Mouse (Mus musculus) stomach, embryonic 14.5 days (tissue): ENCODE measurements around the gene Spn. TPM values are rescaled to one million over a fixed set of nuclear protein-coding genes. Genes with fewer than 3 reads are reported as not detected.

Source experiments
- ATAC-seq: fragments of 200-750 bp; cut with Nextera tagmentation; 2 replicates; pipeline ENCODE4 v1.8.0; 2017; ENCODE audit warnings: low read depth, moderate TSS enrichment; ENCODE audit not compliant: insufficient number of reproducible peaks, insufficient read depth, low FRiP score
- H3K27ac ChIP-seq: fragments of 300-500 bp; sonication (generic); 2 replicates; pipeline ENCODE4 v1.5.1; 2014; ENCODE audit warnings: mild to moderate bottlenecking, low read length, moderate library complexity, mixed read lengths
- H3K27me3 ChIP-seq: fragments of 300-500 bp; sonication (generic); 2 replicates; pipeline ENCODE4 v1.6.1; 2014; ENCODE audit warnings: low read length, control low read depth, mixed read lengths; ENCODE audit not compliant: control insufficient read depth, insufficient read depth
- H3K36me3 ChIP-seq: fragments of 300-500 bp; sonication (generic); 2 replicates; pipeline ENCODE4 v1.6.1; 2014; ENCODE audit warnings: mild to moderate bottlenecking, control low read depth, low read length, moderate library complexity, mixed read lengths; ENCODE audit not compliant: control insufficient read depth, insufficient read depth
- H3K4me1 ChIP-seq: fragments of 300-500 bp; sonication (generic); 2 replicates; pipeline ENCODE4 v1.6.1; 2014; ENCODE audit warnings: low read length, control low read depth, mixed read lengths; ENCODE audit not compliant: control insufficient read depth, insufficient read depth
- H3K4me2 ChIP-seq: fragments of 300-500 bp; sonication (generic); replicated peaks from 2 replicates; pipeline ENCODE4 v1.6.1; 2014; ENCODE audit warnings: low read depth, low read length, control low read depth
- H3K4me3 ChIP-seq: fragments of 300-500 bp; sonication (generic); 2 replicates; pipeline ENCODE4 v1.5.1; 2014; ENCODE audit warnings: low read depth, low read length, control low read depth
- H3K9ac ChIP-seq: fragments of 300-500 bp; sonication (generic); replicated peaks from 2 replicates; pipeline ENCODE4 v1.6.1; 2014; ENCODE audit warnings: low read depth, mild to moderate bottlenecking, control low read depth, low read length, moderate library complexity, mixed read lengths
- H3K9me3 ChIP-seq: fragments of 300-500 bp; sonication (generic); 2 replicates; pipeline ENCODE4 v1.6.1; 2016; ENCODE audit warnings: low read depth, low read length, control low read depth; ENCODE audit not compliant: control insufficient read depth
- WGBS: fragments of 180-500 bp; shearing (Covaris S2); extraction: QIAGEN DNeasy Blood & Tissue Kit; methylation state at CpG from one replicate; pipeline ENCODE4 v1.1.7; 2014; 5-methylcytosine and 5-hydroxymethylcytosine counted together
- polyA plus RNA-seq: library from polyadenylated mRNA; unstranded; fragments of >200 nt; fragmentation: Nextera tagmentation; extraction: Ambion mirVana; gene quantifications from 2 replicates; pipeline ENCODE4 v1.2.1, GENCODE M21; 2014

Spn gene
- polyA plus RNA-seq, 1 experiment from 2014 or later = 0.33 TPM

GRCm38 (mm10) chr7:127134821-127135447 is 2.7 kb downstream of the Spn start:
- H3K9ac ChIP-seq = no peak overlapping the region
- H3K4me2 ChIP-seq = no peak overlapping the region
- H3K27ac ChIP-seq = no peak overlapping the region
- WGBS = 81% methylated on average over 11 of the region's 11 CpGs
- no peaks in the 10 kb centered on the region for H3K9me3 ChIP-seq
- no peak for ATAC-seq
- H3K4me3 ChIP-seq = no peak overlapping the region
- H3K4me1 ChIP-seq = no peaks in the 10 kb centered on the region
- no peaks in the 10 kb centered on the region for H3K27me3 ChIP-seq
- no peaks in the 10 kb centered on the region for H3K36me3 ChIP-seq

GRCm38 (mm10) chr7:127133125-127133524 is 4.5 kb downstream of the Spn start:
- Histone ChIP-seq H3K9ac (no peak overlapping the region), H3K4me3 (no peak overlapping the region), H3K9me3 (no peaks in the 10 kb centered on the region), H3K27ac (no peak overlapping the region), H3K27me3 (no peaks in the 10 kb centered on the region), H3K36me3 (no peaks in the 10 kb centered on the region), H3K4me1 (no peaks in the 10 kb centered on the region), H3K4me2 (no peak overlapping the region)
- 72% methylated on average over 5 of the region's 5 CpGs for WGBS
- ATAC-seq = no peak

DNA sequence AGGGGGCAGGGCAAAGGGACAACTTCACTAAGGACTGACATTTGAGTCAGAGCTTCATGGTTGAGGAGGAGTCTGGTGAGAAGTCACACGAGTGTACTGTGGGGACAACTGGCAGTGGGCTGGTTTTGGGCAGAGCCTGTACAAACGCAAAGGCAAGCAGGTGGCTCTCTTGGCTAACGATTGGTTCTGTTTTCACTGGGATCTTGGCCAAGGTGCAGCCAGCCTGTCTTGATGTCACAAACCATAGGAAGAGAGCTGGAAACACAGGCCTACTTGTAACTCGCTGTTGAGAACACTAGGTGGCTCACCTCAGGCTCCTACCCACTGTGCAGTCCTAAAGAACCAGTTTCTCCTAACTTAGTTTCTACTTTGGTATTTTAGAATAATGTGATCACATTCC is 8.0 kb downstream of the Spn start:
- ATAC-seq = no peak
- 18% methylated on average over 4 of the region's 4 CpGs for WGBS
- H3K4me1 ChIP-seq = no peaks in the 10 kb centered on the region
- no peak overlapping the region for H3K27ac ChIP-seq
- no peaks in the 10 kb centered on the region for H3K27me3 ChIP-seq
- H3K4me3 ChIP-seq = no peak overlapping the region
- H3K36me3 ChIP-seq = no peaks in the 10 kb centered on the region
- H3K9ac ChIP-seq = no peak overlapping the region
- H3K9me3 ChIP-seq = no peaks in the 10 kb centered on the region
- no peak overlapping the region for H3K4me2 ChIP-seq

DNA sequence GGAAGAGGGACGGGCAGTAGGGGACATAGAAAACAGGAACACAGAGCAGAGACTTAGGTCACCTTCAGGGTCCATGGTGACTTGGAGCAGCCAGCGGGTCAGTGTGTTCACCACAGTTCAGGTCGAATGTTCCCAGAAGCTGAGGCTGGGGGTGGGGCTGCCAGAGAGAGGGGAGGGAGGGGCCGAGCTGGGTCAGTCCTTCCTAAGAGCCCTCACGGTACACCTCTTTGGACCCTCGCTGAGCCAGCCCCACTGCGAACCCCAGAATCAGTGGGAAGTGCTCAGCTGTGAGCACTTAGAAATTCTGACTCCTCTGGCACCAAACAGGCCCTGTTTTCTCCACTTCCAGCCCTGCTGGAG is 15.7 kb downstream of the Spn start, which contains the start of gene Qprt:
Gene Qprt (minus strand): TSS at position 316 of the 360 bp plus-strand sequence.
- H3K27ac ChIP-seq = no peak within 1 kb of the TSS
- 22% methylated on average over 7 of the region's 7 CpGs for WGBS
- H3K9ac ChIP-seq = no peak within 1 kb of the TSS
- no peaks in the 10 kb centered on the region for H3K36me3 ChIP-seq
- H3K4me3 ChIP-seq = no peak within 1 kb of the TSS
- no peak for ATAC-seq
- H3K4me2 ChIP-seq = peak within 1 kb of the TSS; percentile 1; the same call in 1 of the 2 replicates
- H3K27me3 ChIP-seq = no peaks in the 10 kb centered on the region
- H3K9me3 ChIP-seq = no peaks in the 10 kb centered on the region
- no peaks in the 10 kb centered on the region for H3K4me1 ChIP-seq

- Histone ChIP-seq H3K4me2 (peak overlapping the region; percentile 1; the same call in 1 of the 2 replicates), H3K27ac (no peak overlapping the region), H3K4me3 (no peak overlapping the region), H3K36me3 (no peaks in the 10 kb centered on the region), H3K27me3 (no peaks in the 10 kb centered on the region), H3K4me1 (no peaks in the 10 kb centered on the region), H3K9ac (no peak overlapping the region), H3K9me3 (no peaks in the 10 kb centered on the region)
- no peak for ATAC-seq
- 20% methylated on average over 21 of the region's 21 CpGs for WGBS
Measured at GRCm38 (mm10) chr7:127121061-127121910, 16.3 kb downstream of the Spn start.

- Histone ChIP-seq H3K9me3 (no peaks in the 10 kb centered on the region), H3K27ac (no peak overlapping the region), H3K4me3 (no peak overlapping the region), H3K9ac (no peak overlapping the region), H3K27me3 (no peaks in the 10 kb centered on the region), H3K4me2 (no peak overlapping the region), H3K36me3 (no peaks in the 10 kb centered on the region), H3K4me1 (no peaks in the 10 kb centered on the region)
- no peak for ATAC-seq
- 58% methylated on average over 14 of the region's 14 CpGs for WGBS
Measured at GRCm38 (mm10) chr7:127118671-127119445, 18.8 kb downstream of the Spn start.

DNA sequence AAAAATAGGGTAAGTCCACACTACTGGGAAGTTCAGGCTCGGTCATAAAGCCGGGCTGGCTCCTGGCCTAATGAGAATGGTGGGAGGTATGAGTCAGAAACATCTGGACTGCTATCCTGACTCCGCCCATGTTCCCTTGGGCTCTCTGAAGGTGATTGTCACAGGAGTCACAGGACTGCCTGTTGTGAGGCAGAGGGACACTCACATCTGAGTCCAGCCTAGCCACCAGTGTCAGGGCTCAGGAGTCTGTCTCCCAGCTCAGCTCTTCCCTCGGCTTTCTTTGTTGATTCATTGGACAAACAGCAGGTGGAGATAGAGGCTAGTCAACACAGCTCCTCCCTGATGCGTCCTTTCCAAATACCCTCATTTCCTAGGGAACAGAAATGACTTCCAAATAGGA is 19.7 kb downstream of the Spn start:
- no peaks in the 10 kb centered on the region for H3K27me3 ChIP-seq
- no peak overlapping the region for H3K4me3 ChIP-seq
- WGBS = 35% methylated on average over 5 of the region's 5 CpGs
- no peak overlapping the region for H3K4me2 ChIP-seq
- H3K4me1 ChIP-seq = no peaks in the 10 kb centered on the region
- H3K36me3 ChIP-seq = no peaks in the 10 kb centered on the region
- no peak overlapping the region for H3K9ac ChIP-seq
- no peaks in the 10 kb centered on the region for H3K9me3 ChIP-seq
- H3K27ac ChIP-seq = no peak overlapping the region
- ATAC-seq = 0 out of 2 replicates have a peak, but pooled peaks have one; percentile 47

DNA sequence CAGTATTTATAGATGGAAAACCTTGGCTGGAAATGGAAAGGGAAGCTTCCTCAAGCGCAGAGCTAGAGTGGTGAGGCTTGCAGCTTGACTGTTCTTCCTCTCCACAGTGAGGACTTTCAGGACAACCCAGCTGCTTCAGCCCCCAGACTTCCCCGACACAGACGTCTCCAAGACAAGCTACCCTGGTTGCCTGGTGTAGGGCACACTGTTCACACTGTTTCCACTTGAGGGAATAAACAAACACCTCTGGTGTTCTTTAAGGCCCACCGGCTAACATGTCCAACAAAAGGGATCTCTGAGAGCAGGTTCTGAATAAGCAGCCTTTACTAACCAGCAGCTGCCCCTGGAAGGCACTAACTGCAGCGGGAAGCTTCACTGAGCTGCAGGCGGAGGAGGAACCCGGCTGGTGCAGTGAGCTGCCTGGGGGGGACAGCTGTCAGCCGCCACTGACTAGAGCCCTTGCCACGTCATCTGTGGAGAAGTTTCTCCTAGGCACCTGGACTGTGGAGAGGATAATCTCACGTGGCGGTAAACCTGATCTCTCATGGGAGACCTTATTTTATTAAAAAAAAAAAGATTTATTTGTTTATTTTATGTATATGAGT is 21.2 kb downstream of the Spn start:
- H3K9ac ChIP-seq = no peak overlapping the region
- no peak overlapping the region for H3K4me3 ChIP-seq
- H3K4me2 ChIP-seq = no peak overlapping the region
- 67% methylated on average over 11 of the region's 11 CpGs for WGBS
- H3K4me1 ChIP-seq = no peaks in the 10 kb centered on the region
- no peak for ATAC-seq
- no peak overlapping the region for H3K27ac ChIP-seq
- H3K36me3 ChIP-seq = no peaks in the 10 kb centered on the region
- H3K27me3 ChIP-seq = no peaks in the 10 kb centered on the region
- H3K9me3 ChIP-seq = no peaks in the 10 kb centered on the region
